Mouse (Mus musculus) liver, postnatal 0 days (tissue): ENCODE measurements around the gene Fcna.
A peak's percentile ranks its signal among the peaks of the same experiment; 100 is the strongest.

Experiments used
- CTCF ChIP-seq: sonication (generic); IDR thresholded peaks from 2 replicates; pipeline ENCODE4 v1.5.1; 2016; ENCODE audit warnings: antibody characterized with exemption, low read depth
- EP300 ChIP-seq: IDR thresholded peaks from 2 replicates; pipeline ENCODE4 v1.6.1; 2016; ENCODE audit warnings: antibody characterized with exemption, low read depth, mild to moderate bottlenecking

GRCm38 (mm10) chr2:25600037-25600436 is 27.8 kb downstream of the Fcna start:
- TF ChIP-seq EP300 (peak; percentile 33; the same call in 1 of the 2 replicates), CTCF (no peak)
